Mouse (Mus musculus) hindbrain, embryonic 13.5 days (tissue): ENCODE measurements at regions not wholly inside any gene's neighbourhood (a gene's known extent, or its start where the extent isn't known, plus 50 kb on each side); places are given as distances from the start of the nearest gene placed in this dataset.

Source experiments
- ATAC-seq: fragments of 200-750 bp; cut with Nextera tagmentation; 2 replicates; pipeline ENCODE4 v1.8.0; 2017; ENCODE audit warnings: moderate TSS enrichment; ENCODE audit not compliant: low FRiP score
- H3K27ac ChIP-seq: fragments of 300-500 bp; sonication (generic); 2 replicates; pipeline ENCODE4 v1.5.1; 2015; ENCODE audit warnings: inconsistent platforms, mild to moderate bottlenecking, moderate library complexity
- H3K27me3 ChIP-seq: fragments of 300-500 bp; sonication (generic); 2 replicates; pipeline ENCODE4 v1.6.1; 2015; ENCODE audit warnings: mild to moderate bottlenecking, inconsistent platforms
- H3K36me3 ChIP-seq: fragments of 300-500 bp; sonication (generic); 2 replicates; pipeline ENCODE4 v1.6.1; 2015; ENCODE audit warnings: mild to moderate bottlenecking, inconsistent platforms
- H3K4me1 ChIP-seq: fragments of 300-500 bp; sonication (generic); replicated peaks from 2 replicates; pipeline ENCODE4 v1.6.1; 2015; ENCODE audit warnings: inconsistent platforms
- H3K4me2 ChIP-seq: fragments of 300-500 bp; sonication (generic); 2 replicates; pipeline ENCODE4 v1.6.1; 2015; ENCODE audit warnings: inconsistent platforms, mild to moderate bottlenecking, moderate library complexity
- H3K4me3 ChIP-seq: fragments of 300-500 bp; sonication (generic); 2 replicates; pipeline ENCODE4 v1.5.1; 2015; ENCODE audit warnings: mild to moderate bottlenecking, inconsistent platforms
- H3K9ac ChIP-seq: fragments of 300-500 bp; sonication (generic); 2 replicates; pipeline ENCODE4 v1.6.1; 2015; ENCODE audit warnings: mild to moderate bottlenecking, inconsistent platforms
- H3K9me3 ChIP-seq: fragments of 300-500 bp; sonication (generic); 2 replicates; pipeline ENCODE4 v1.6.1; 2016; ENCODE audit warnings: inconsistent platforms
- WGBS: fragments of 180-500 bp; shearing (Covaris S2); methylation state at CpG from one replicate; pipeline ENCODE4 v1.1.7; 2015; 5-methylcytosine and 5-hydroxymethylcytosine counted together

- H3K36me3 ChIP-seq = no peaks in the 10 kb centered on the region
- H3K9ac ChIP-seq = no peak overlapping the region
- WGBS = 91% methylated on average over 9 of the region's 9 CpGs
- no peak overlapping the region for H3K4me2 ChIP-seq
- H3K27me3 ChIP-seq = no peaks in the 10 kb centered on the region
- H3K4me3 ChIP-seq = no peak overlapping the region
- no peak overlapping the region for H3K27ac ChIP-seq
- H3K9me3 ChIP-seq = no peaks in the 10 kb centered on the region; the same call in 1 of the 2 replicates
- H3K4me1 ChIP-seq = no peaks in the 10 kb centered on the region
- ATAC-seq = no peak
These were observed 63.5 kb upstream of the Ahr start for GRCm38 (mm10) chr12:35598298-35598697.

- no peaks in the 10 kb centered on the region; the same call in 1 of the 2 replicates for H3K9me3 ChIP-seq
- H3K36me3 ChIP-seq = no peaks in the 10 kb centered on the region
- no peaks in the 10 kb centered on the region for H3K4me1 ChIP-seq
- no peaks in the 10 kb centered on the region for H3K27me3 ChIP-seq
- H3K27ac ChIP-seq = no peak overlapping the region
- no peak overlapping the region for H3K9ac ChIP-seq
- no peak overlapping the region for H3K4me3 ChIP-seq
- 90% methylated on average over 3 of the region's 3 CpGs for WGBS
- ATAC-seq = no peak
- no peak overlapping the region for H3K4me2 ChIP-seq
These were observed 58.0 kb upstream of the Ahr start for GRCm38 (mm10) chr12:35592866-35593265.
